Mouse (Mus musculus) spleen, adult 2 months (tissue): Measurements from ENCODE around the gene Dhfr.

Source experiments
- CTCF ChIP-seq: fragments of 200-500 bp; IDR thresholded peaks from 2 replicates; pipeline ENCODE4 v1.5.1; 2011; ENCODE audit warnings: mild to moderate bottlenecking, inconsistent platforms; ENCODE audit not compliant: insufficient read depth, insufficient read length, insufficient replicate concordance; ENCODE audit errors: extremely low read depth
- POLR2A ChIP-seq: fragments of 200-500 bp; IDR thresholded peaks from 2 replicates; pipeline ENCODE4 v1.6.1; 2011; ENCODE audit warnings: low read depth, low read length, inconsistent platforms

DNA sequence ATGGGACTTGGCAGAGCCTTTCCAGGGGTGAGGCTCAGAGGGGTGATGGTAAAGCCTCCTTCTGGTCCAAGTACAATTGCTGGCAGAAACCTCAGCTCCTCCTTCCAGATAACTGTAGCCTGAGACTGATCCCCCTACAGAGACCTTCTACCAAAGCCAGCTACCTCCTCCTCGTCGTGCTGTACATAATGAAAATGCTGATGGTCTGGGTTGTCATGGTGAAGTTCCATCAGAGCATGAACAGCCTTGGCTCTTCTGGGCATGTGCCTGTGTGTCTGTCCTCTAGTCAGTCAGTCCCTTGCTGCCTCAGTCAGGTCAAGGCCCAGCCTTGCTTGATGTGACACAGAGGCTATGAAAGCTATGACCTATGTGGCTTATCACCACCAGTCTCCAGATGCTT, 56.0 kb downstream of the Dhfr start:
- TF ChIP-seq CTCF (no peak), POLR2A (no peak)
